Mouse (Mus musculus): ENCODE measurements at regions not wholly inside any gene's neighbourhood (a gene's known extent, or its start where the extent isn't known, plus 50 kb on each side); places are given as distances from the start of the nearest gene placed in this dataset.

- no peak overlapping the region for H3ac ChIP-seq (ENCODE audit: control insufficient read depth, insufficient read length, low read depth)
- no peaks in the 10 kb centered on the region for H3K79me2 ChIP-seq (ENCODE audit: control insufficient read depth, insufficient read depth)
- H3K36me3 ChIP-seq (ENCODE audit: control insufficient read depth, insufficient read depth), result no peaks in the 10 kb centered on the region
- TF ChIP-seq CEBPB (IDR thresholded peaks at IDR 0.05; ENCODE audit: low read depth) (no peak), CTCF (IDR thresholded peaks at IDR 0.05; ENCODE audit: control insufficient read depth, insufficient read depth, insufficient read length) (no peak), FOSL1 (IDR thresholded peaks at IDR 0.05; ENCODE audit: insufficient read depth, low read length, poor library complexity, severe bottlenecking) (no peak), MAX (IDR thresholded peaks at IDR 0.05) (no peak), USF1 (IDR thresholded peaks at IDR 0.05; ENCODE audit: low read depth) (no peak), MYOD1 (IDR thresholded peaks at IDR 0.05; ENCODE audit: control insufficient read depth, insufficient read length, low read depth) (no peak), MYOG (IDR thresholded peaks at IDR 0.05; ENCODE audit: control insufficient read depth, extremely low read depth, insufficient read length) (no peak)
- no peak overlapping the region for H3K4me3 ChIP-seq (ENCODE audit: insufficient read depth, poor library complexity, severe bottlenecking)
- H3K27me3 ChIP-seq (ENCODE audit: control insufficient read depth, insufficient read depth, insufficient read length), result no peaks in the 10 kb centered on the region
- H3K79me3 ChIP-seq (ENCODE audit: low read depth), result no peaks in the 10 kb centered on the region
Observed at GRCm38 (mm10) chr12:13729901-13730637, 421.8 kb downstream of the Fam84a start.

- Histone ChIP-seq H3K79me3 (ENCODE audit: low read depth) (no peaks in the 10 kb centered on the region), H3K36me3 (ENCODE audit: control insufficient read depth, insufficient read depth) (no peaks in the 10 kb centered on the region), H3K27me3 (ENCODE audit: control insufficient read depth, insufficient read depth, insufficient read length) (no peaks in the 10 kb centered on the region), H3K4me3 (ENCODE audit: insufficient read depth, poor library complexity, severe bottlenecking) (no peak overlapping the region), H3ac (ENCODE audit: control insufficient read depth, insufficient read length, low read depth) (no peak overlapping the region), H3K79me2 (ENCODE audit: control insufficient read depth, insufficient read depth) (no peaks in the 10 kb centered on the region)
- TF ChIP-seq FOSL1 (IDR thresholded peaks at IDR 0.05; ENCODE audit: insufficient read depth, low read length, poor library complexity, severe bottlenecking), result no peak
- TF ChIP-seq CEBPB (IDR thresholded peaks at IDR 0.05; ENCODE audit: low read depth), result no peak
- no peak for TF ChIP-seq MYOD1 (IDR thresholded peaks at IDR 0.05; ENCODE audit: control insufficient read depth, insufficient read length, low read depth)
- TF ChIP-seq USF1 (IDR thresholded peaks at IDR 0.05; ENCODE audit: low read depth), result no peak
- TF ChIP-seq CTCF (IDR thresholded peaks at IDR 0.05; ENCODE audit: control insufficient read depth, insufficient read depth, insufficient read length), result no peak
- TF ChIP-seq MAX (IDR thresholded peaks at IDR 0.05), result no peak
- no peak for TF ChIP-seq MYOG (IDR thresholded peaks at IDR 0.05; ENCODE audit: control insufficient read depth, extremely low read depth, insufficient read length)
Observed at GRCm38 (mm10) chr12:13728986-13729385, 422.9 kb downstream of the Fam84a start.

GRCm38 (mm10) chr12:13724511-13724910, 427.3 kb downstream of the Fam84a start:
- no peak overlapping the region for H3ac ChIP-seq (ENCODE audit: control insufficient read depth, insufficient read length, low read depth)
- H3K4me3 ChIP-seq (ENCODE audit: insufficient read depth, poor library complexity, severe bottlenecking), result no peak overlapping the region
- H3K79me3 ChIP-seq (ENCODE audit: low read depth), result no peaks in the 10 kb centered on the region
- H3K79me2 ChIP-seq (ENCODE audit: control insufficient read depth, insufficient read depth), result no peaks in the 10 kb centered on the region
- H3K36me3 ChIP-seq (ENCODE audit: control insufficient read depth, insufficient read depth), result no peaks in the 10 kb centered on the region
- no peaks in the 10 kb centered on the region for H3K27me3 ChIP-seq (ENCODE audit: control insufficient read depth, insufficient read depth, insufficient read length)
- TF ChIP-seq MAX (IDR thresholded peaks at IDR 0.05), result no peak
- no peak for TF ChIP-seq MYOG (IDR thresholded peaks at IDR 0.05; ENCODE audit: control insufficient read depth, extremely low read depth, insufficient read length)
- no peak for TF ChIP-seq CTCF (IDR thresholded peaks at IDR 0.05; ENCODE audit: control insufficient read depth, insufficient read depth, insufficient read length)
- TF ChIP-seq USF1 (IDR thresholded peaks at IDR 0.05; ENCODE audit: low read depth), result no peak
- no peak for TF ChIP-seq FOSL1 (IDR thresholded peaks at IDR 0.05; ENCODE audit: insufficient read depth, low read length, poor library complexity, severe bottlenecking)
- TF ChIP-seq MYOD1 (IDR thresholded peaks at IDR 0.05; ENCODE audit: control insufficient read depth, insufficient read length, low read depth), result no peak
- no peak for TF ChIP-seq CEBPB (IDR thresholded peaks at IDR 0.05; ENCODE audit: low read depth)

GRCm38 (mm10) chr12:13709806-13710205, 440.9 kb downstream of the Nbas start:
- no peaks in the 10 kb centered on the region for H3K36me3 ChIP-seq (ENCODE audit: control insufficient read depth, insufficient read depth)
- no peaks in the 10 kb centered on the region for H3K79me2 ChIP-seq (ENCODE audit: control insufficient read depth, insufficient read depth)

GRCm38 (mm10) chr12:13707747-13708146, 438.8 kb downstream of the Nbas start:
- Histone ChIP-seq H3K79me2 (ENCODE audit: control insufficient read depth, insufficient read depth) (no peaks in the 10 kb centered on the region), H3ac (ENCODE audit: control insufficient read depth, insufficient read length, low read depth) (no peak overlapping the region), H3K36me3 (ENCODE audit: control insufficient read depth, insufficient read depth) (no peaks in the 10 kb centered on the region), H3K79me3 (ENCODE audit: low read depth) (no peaks in the 10 kb centered on the region), H3K4me3 (ENCODE audit: insufficient read depth, poor library complexity, severe bottlenecking) (no peak overlapping the region), H3K27me3 (ENCODE audit: control insufficient read depth, insufficient read depth, insufficient read length) (no peaks in the 10 kb centered on the region)
- no peak for TF ChIP-seq CEBPB (IDR thresholded peaks at IDR 0.05; ENCODE audit: low read depth)

More at GRCm38 (mm10) chr12:13709806-13710205, 440.9 kb downstream of the Nbas start:
- no peak overlapping the region for H3K4me3 ChIP-seq (ENCODE audit: insufficient read depth, poor library complexity, severe bottlenecking)
- TF ChIP-seq FOSL1 (IDR thresholded peaks at IDR 0.05; ENCODE audit: insufficient read depth, low read length, poor library complexity, severe bottlenecking), result no peak
- no peak overlapping the region for H3ac ChIP-seq (ENCODE audit: control insufficient read depth, insufficient read length, low read depth)
- H3K27me3 ChIP-seq (ENCODE audit: control insufficient read depth, insufficient read depth, insufficient read length), result no peaks in the 10 kb centered on the region
- no peaks in the 10 kb centered on the region for H3K79me3 ChIP-seq (ENCODE audit: low read depth)

GRCm38 (mm10) chr12:13706510-13706909, 437.6 kb downstream of the Nbas start:
- H3K4me3 ChIP-seq (ENCODE audit: insufficient read depth, poor library complexity, severe bottlenecking), result no peak overlapping the region
- no peaks in the 10 kb centered on the region for H3K36me3 ChIP-seq (ENCODE audit: control insufficient read depth, insufficient read depth)
- no peaks in the 10 kb centered on the region for H3K79me3 ChIP-seq (ENCODE audit: low read depth)
- TF ChIP-seq MYOG (IDR thresholded peaks at IDR 0.05; ENCODE audit: control insufficient read depth, extremely low read depth, insufficient read length) (no peak), CTCF (IDR thresholded peaks at IDR 0.05; ENCODE audit: control insufficient read depth, insufficient read depth, insufficient read length) (no peak), FOSL1 (IDR thresholded peaks at IDR 0.05; ENCODE audit: insufficient read depth, low read length, poor library complexity, severe bottlenecking) (no peak), MAX (IDR thresholded peaks at IDR 0.05) (no peak), MYOD1 (IDR thresholded peaks at IDR 0.05; ENCODE audit: control insufficient read depth, insufficient read length, low read depth) (no peak), CEBPB (IDR thresholded peaks at IDR 0.05; ENCODE audit: low read depth) (no peak), USF1 (IDR thresholded peaks at IDR 0.05; ENCODE audit: low read depth) (no peak)
- no peak overlapping the region for H3ac ChIP-seq (ENCODE audit: control insufficient read depth, insufficient read length, low read depth)
- no peaks in the 10 kb centered on the region for H3K79me2 ChIP-seq (ENCODE audit: control insufficient read depth, insufficient read depth)
- no peaks in the 10 kb centered on the region for H3K27me3 ChIP-seq (ENCODE audit: control insufficient read depth, insufficient read depth, insufficient read length)

All from C2C12 (cell line).